Mouse (Mus musculus): ENCODE measurements around the gene Igfbp4.
A peak's percentile ranks its signal among the peaks of the same experiment; 100 is the strongest.

Gene Igfbp4

GRCm38 (mm10) chr11:99041051-99041729 lies at the start of gene Igfbp4:
Igfbp4 (plus strand) TSS chr11:99041244.
- DNase-seq (ENCODE audit: low spot score in 2 of 2): peak; percentile 24 to 47

- DNase-seq (ENCODE audit: low spot score in 2 of 2): no peak
Observed at GRCm38 (mm10) chr11:98995987-98996386, 45.1 kb upstream of the Igfbp4 start.

- no peak for DNase-seq (ENCODE audit: low spot score in 2 of 2)
Observed at GRCm38 (mm10) chr11:98997659-98998058, 43.4 kb upstream of the Igfbp4 start.

GRCm38 (mm10) chr11:98998776-98999175 lies 42.3 kb upstream of the Igfbp4 start:
- no peak for DNase-seq (ENCODE audit: low spot score in 2 of 2)

GRCm38 (mm10) chr11:98999243-98999642 lies 41.8 kb upstream of the Igfbp4 start:
- no peak for DNase-seq (ENCODE audit: low spot score in 2 of 2)

- DNase-seq (ENCODE audit: low spot score in 2 of 2): no peak
Observed at GRCm38 (mm10) chr11:99006788-99007187, 34.3 kb upstream of the Igfbp4 start.

- DNase-seq (ENCODE audit: low spot score in 2 of 2): no peak
Observed at GRCm38 (mm10) chr11:99010124-99010523, 30.9 kb upstream of the Igfbp4 start.

GRCm38 (mm10) chr11:99010706-99011105 lies 30.3 kb upstream of the Igfbp4 start:
- no peak for DNase-seq (ENCODE audit: low spot score in 2 of 2)

- no peak for DNase-seq (ENCODE audit: low spot score in 2 of 2)
Observed at GRCm38 (mm10) chr11:99013856-99014255, 27.2 kb upstream of the Igfbp4 start.

- no peak for DNase-seq (ENCODE audit: low spot score in 2 of 2)
Observed at GRCm38 (mm10) chr11:99019844-99020243, 21.2 kb upstream of the Igfbp4 start.

GRCm38 (mm10) chr11:99022384-99022933 lies 18.6 kb upstream of the Igfbp4 start:
- DNase-seq (ENCODE audit: low spot score in 2 of 2): no peak

GRCm38 (mm10) chr11:99023094-99023493 lies 17.9 kb upstream of the Igfbp4 start:
- DNase-seq (ENCODE audit: low spot score in 2 of 2): no peak

- DNase-seq (ENCODE audit: low spot score in 2 of 2): peak; percentile 98 to 99
Observed at GRCm38 (mm10) chr11:99023500-99024467, 17.3 kb upstream of the Igfbp4 start, which contains the start of gene Top2a. Top2a (minus strand) TSS chr11:99024189.

- DNase-seq (ENCODE audit: low spot score in 2 of 2): no peak
Observed at GRCm38 (mm10) chr11:99024468-99025134, 16.4 kb upstream of the Igfbp4 start.

- DNase-seq (ENCODE audit: low spot score in 2 of 2): no peak
Observed at GRCm38 (mm10) chr11:99025878-99026277, 15.2 kb upstream of the Igfbp4 start.

GRCm38 (mm10) chr11:99026899-99027440 lies 14.1 kb upstream of the Igfbp4 start:
- DNase-seq (ENCODE audit: low spot score in 2 of 2): no peak

GRCm38 (mm10) chr11:99035350-99035749 lies 5.7 kb upstream of the Igfbp4 start:
- no peak for DNase-seq (ENCODE audit: low spot score in 2 of 2)

- DNase-seq (ENCODE audit: low spot score in 2 of 2): no peak
Observed at GRCm38 (mm10) chr11:99036254-99036653, 4.8 kb upstream of the Igfbp4 start.

- peak; percentile 81 to 87 for DNase-seq (ENCODE audit: low spot score in 2 of 2)
Observed at GRCm38 (mm10) chr11:99039782-99040181, 1.3 kb upstream of the Igfbp4 start.

- peak in 1 of 2 experiments; percentile 31 for DNase-seq (ENCODE audit: low spot score in 2 of 2)
Observed at GRCm38 (mm10) chr11:99040346-99040974, 584 bp upstream of the Igfbp4 start.
